Mouse (Mus musculus): ENCODE results near the gene 4933427I04Rik. TPM values are rescaled to one million over a fixed set of nuclear protein-coding genes. Genes with fewer than 3 reads are reported as not detected.

The 4933427I04Rik gene
- not detected in 2 replicates for total RNA-seq (2014; fragmentation: Nextera tagmentation)
- total RNA-seq (2017), result not detected in 2 replicates

DNA sequence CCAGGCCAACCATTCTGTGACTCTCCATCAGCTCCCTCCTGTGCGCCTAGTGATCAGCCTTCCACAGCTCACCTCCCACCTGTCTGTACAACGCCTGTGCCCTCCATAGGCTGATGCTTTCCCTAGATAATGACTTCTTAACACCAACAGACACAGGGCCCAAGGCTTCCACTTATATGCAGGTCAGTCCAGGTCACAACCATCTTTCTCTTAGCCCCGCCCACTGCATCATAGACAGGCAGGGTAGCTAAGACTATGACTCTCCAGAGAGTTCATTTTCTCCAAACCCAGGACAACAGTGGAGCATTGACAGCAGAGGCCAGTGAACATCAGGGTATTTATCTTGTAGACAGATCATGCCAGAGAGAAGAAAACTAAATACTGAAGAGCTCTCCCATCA is at the start of gene 4933427I04Rik:
Gene 4933427I04Rik (plus strand): TSS at position 301 of the 400 bp plus-strand sequence.
- no peak for ATAC-seq (replicated peaks; ENCODE audit: poor library complexity, severe bottlenecking)

DNA sequence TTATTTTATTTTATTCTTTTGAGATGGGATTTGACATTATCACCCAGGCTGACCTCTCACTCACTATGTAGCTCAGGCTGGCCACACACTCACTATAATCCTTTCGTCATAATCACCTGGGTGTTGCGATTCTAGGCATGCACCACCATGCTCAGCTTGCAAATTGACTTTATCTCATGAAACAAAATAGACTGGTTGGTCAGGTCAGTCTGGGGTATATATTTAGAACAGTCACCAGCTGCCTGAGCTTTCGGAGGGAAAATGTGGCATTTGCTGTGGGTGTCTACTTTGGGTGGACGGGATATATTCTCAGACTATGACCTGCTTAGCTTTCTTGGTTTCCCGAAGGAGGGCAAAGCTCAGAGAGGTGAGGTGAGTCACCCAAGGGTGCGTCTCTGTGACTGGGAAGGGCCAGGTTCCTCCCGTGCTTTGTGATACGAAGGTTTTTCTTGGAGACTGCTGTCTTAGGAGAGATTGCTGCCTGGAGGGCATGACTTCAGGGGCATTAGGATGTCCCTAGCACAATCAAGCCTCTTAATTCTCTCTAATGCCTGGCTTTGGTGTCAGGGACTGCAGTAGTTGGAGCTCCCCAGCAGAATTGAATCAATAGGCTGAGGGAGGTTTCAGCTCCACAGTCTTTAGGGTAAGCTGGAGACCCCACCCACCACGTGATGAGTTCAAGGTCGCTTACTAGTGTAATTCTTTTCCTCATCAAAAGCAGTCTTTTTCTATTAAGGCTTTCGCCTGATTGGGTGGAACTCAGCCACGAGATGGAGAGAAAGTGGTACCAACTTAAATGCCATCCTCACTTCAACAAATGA is 48.8 kb upstream of the 4933427I04Rik start:
- ATAC-seq (replicated peaks; ENCODE audit: poor library complexity, severe bottlenecking), result no peak

DNA sequence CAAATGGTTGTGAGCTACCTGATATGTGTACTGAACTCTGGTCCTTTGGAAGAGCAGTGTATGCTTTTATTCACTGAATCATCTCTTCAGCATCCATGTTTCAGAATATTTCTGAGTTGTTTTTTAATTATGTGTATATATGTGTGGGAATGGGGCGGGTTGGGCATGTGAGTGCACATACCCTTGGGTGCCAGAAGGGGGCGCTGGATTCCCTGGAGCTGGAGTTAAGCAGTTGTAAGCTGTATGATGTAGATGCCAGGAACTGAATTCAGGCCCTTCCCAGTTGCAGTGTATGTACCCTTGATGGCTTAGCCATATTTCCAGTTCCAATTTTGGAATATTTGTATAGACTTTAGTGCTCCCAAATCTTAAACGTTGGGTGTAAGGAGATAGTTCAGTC is 47.0 kb upstream of the 4933427I04Rik start:
- ATAC-seq (replicated peaks; ENCODE audit: poor library complexity, severe bottlenecking), result no peak

DNA sequence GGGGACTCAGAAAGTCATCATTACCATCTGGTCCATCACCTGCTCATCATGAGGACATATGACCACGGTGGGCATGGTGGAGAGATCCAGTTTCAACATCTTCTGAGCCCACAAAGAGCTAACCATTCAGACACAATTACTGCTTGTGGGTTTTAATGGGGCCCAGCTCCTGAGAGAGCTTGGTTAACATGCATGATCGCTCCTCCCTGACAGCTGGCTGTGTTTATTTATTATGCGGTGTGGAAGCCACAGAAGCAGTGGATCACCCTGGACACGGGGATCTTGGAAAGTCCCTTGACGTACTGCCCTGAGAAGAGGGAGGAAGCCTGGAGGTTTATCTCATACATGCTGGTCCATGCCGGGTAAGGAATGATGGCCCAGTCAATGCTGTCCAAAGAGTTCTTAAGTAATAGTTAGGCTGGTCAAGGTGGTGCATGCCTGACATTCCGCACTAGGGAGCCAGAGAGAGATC is 45.4 kb upstream of the 4933427I04Rik start:
- ATAC-seq (replicated peaks; ENCODE audit: poor library complexity, severe bottlenecking), result no peak

DNA sequence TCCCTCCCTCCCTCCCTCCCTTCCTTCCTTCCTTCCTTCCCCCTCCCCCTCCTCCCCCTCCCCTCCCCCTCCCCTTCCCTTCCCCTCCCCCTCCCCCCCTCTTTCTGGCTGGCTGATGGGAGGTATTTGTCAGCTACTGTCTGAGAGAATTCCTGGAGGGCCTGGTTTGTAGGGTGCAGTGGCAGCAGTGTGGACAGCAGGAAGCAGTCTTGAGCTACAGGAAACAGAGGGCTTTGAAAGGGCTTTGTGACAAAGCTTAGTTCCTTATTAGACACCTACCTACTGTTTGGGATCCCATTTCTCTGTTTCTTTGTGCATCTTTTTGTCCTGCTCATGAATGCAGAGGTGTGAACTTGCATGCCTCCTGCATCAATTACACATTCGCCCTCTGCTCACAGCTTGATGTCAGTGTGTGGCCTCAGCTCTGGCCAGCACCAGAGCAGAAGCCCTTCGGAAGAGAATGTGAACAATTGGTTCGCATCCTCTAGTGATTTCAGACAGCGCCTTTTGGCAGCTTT is 40.3 kb upstream of the 4933427I04Rik start:
- ATAC-seq (replicated peaks; ENCODE audit: poor library complexity, severe bottlenecking), result no peak

DNA sequence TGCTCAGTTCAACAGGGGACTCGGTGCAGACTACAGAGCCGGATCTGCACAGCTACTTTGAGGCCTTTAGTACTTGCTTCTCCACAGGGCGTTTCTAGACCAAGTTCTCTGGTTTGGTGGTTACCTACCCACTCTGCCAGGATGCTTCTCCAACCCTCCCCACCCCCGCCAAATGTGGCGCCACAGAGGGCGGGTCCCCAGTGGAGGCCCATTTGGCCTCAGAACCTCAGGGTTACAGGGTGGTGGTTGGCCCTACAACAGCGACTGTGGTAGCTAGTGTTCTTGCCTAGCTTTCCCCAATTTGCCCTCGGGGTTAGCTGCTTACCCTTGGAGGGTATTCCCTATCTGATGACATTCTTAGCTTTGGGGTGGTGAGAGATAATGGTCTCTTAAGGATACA is 17.4 kb upstream of the 4933427I04Rik start:
- ATAC-seq (replicated peaks; ENCODE audit: poor library complexity, severe bottlenecking), result no peak

DNA sequence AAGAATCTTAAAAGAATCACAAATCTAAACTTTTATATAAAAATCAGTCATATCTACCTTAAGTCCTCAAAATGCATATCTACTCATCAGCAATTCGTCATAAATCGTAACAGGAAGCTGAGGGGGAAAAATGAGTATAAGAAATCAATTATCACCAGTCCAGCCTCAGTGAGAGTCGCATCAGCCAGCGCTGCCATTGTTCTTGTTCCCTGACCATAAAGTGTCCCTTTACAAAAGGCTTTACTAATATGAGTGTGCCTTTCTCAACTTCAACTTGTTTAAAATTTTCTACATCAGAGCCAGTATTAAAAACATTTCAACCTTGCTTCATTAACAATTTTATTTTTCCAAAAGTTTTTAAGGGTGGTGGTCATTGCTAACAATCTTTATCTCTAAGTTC is 2.6 kb upstream of the 4933427I04Rik start:
- ATAC-seq (replicated peaks; ENCODE audit: poor library complexity, severe bottlenecking), result no peak

DNA sequence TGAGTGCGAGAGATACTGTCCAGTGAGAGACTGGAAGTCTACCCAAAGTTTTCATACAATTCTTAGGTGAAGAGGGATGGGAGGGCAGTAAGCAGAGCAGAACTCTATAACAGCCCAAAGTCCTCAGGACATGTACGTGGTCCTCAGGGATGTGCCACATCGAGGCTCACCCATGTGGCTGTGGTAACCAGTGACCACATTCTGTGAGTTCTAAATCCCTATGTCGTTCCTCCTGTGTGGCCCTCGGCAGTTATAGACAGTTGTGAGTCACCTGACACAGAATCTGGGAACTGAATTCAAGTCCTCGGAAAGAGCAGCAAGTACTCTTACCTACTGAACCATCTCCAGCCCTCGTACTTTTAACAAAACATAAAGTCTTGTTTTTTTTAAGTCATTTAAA is 1.4 kb upstream of the 4933427I04Rik start:
- ATAC-seq (replicated peaks; ENCODE audit: poor library complexity, severe bottlenecking), result no peak

DNA sequence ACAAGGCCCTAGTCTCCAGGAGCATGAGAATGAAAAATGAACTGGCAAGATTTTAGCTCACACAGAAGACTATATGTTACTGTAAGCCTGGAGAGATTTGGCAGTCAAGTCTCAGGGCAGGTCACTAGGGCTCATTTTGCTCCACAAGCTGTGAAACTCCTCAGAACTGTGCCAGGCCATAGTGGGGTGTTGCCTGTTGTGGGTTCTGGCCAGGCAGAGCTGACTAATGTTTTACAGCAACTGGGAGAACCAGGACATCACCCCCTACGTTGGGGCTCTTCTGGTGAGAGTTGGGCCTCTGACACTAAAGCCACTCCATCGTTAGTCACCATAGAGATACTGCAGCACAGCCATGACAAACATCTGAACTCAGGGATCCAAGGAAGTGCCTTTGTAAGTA is 324 bp downstream of the 4933427I04Rik start:
- ATAC-seq (replicated peaks; ENCODE audit: poor library complexity, severe bottlenecking), result no peak

DNA sequence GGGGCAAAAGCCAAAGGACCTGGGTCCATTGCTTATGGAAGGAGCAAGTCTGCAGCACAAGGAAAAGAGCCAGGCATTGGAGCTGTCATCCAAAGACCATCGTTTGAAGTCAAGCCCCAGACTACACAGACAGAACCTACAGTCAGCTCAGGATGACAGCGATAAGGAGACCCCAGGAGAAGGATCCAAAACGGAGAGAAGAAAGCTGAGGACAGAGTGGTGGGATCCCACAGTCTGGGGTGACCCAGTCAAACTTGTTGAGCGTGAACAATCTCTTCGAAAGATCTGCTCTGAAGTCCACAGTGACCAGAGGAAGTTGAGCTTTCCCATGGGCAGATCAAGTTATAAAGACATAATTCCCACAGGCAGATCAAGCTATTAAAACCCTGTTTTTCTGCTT is 1.1 kb downstream of the 4933427I04Rik start:
- no peak for ATAC-seq (replicated peaks; ENCODE audit: poor library complexity, severe bottlenecking)

DNA sequence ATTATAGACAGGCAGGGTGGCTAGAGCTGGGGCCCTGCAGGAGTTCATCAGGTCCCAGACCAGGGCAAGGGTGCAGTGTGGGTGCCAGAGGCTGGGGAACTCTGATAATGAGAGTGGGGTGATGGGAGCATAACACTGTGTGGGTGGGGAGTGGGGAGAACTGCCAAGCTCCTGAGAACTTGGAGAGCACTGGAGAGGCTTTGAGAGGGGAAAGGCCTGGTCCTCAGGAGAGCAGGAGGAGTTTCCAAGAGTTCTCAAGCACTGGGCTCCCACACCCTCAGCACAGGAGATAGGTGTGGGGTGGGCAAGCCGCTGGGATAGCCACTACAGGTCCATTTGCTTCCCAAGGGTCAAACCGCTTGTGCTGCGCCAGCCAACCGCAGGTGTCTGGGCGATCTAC is 34.2 kb downstream of the 4933427I04Rik start:
- ATAC-seq (replicated peaks; ENCODE audit: poor library complexity, severe bottlenecking), result no peak

DNA sequence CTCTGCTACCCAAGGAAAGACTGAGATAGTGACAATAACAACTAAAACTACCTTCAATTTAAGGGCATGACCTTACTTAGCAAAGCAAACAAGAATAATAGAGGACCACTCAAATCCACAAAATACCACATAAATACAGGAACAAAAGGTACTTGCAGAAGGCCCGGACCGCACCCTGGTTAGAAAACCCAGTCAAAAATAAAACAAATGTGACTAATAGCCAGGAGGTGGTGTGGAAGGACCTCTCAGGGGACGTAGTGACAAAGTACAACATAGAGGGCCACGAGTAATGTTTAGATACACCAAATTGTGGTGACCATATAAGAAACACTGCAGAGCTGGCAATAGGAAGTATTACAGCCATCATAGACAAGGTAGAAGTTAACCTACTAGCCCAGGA is 34.8 kb downstream of the 4933427I04Rik start:
- ATAC-seq (replicated peaks; ENCODE audit: poor library complexity, severe bottlenecking), result no peak

DNA sequence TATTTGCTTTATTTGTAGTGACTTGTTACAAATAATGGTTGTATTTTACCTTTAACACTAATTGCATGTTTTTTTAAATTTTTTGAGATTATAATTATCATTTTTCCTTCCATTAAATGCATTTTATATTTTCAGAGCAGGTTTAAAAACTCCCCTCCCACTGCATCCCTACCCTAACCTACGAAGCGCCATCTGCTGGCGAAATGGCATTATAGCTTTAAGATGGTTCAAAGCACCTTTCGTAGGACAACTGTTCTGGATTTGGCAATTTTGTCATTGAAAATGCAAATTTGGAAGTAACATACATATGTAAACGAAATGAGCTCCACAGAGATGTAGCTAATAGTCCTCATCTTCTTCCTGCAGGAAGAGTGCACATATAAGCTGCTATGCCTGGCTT is 39.2 kb downstream of the 4933427I04Rik start:
- ATAC-seq (replicated peaks; ENCODE audit: poor library complexity, severe bottlenecking), result peak; percentile 61; the same call in 1 of the 2 replicates

DNA sequence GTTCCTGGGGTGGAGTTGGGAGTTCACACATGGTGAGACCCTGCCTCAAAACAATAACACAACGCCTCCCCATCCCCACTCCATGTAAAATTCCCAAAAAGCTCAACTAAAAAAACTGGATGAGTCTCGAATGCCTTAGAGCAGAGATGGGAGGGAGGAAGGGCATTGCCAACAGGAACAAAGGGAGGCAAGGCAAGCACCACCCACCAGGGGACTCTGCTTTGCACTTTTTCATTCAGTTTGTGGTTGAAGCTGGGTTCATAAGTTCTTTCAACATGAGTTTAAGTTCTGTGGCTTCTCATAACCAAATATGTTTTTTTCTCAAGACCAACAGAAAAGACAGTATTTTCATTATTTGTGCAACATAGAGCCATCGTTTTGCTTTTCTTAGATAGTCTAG is 44.0 kb downstream of the 4933427I04Rik start:
- ATAC-seq (replicated peaks; ENCODE audit: poor library complexity, severe bottlenecking), result no peak

DNA sequence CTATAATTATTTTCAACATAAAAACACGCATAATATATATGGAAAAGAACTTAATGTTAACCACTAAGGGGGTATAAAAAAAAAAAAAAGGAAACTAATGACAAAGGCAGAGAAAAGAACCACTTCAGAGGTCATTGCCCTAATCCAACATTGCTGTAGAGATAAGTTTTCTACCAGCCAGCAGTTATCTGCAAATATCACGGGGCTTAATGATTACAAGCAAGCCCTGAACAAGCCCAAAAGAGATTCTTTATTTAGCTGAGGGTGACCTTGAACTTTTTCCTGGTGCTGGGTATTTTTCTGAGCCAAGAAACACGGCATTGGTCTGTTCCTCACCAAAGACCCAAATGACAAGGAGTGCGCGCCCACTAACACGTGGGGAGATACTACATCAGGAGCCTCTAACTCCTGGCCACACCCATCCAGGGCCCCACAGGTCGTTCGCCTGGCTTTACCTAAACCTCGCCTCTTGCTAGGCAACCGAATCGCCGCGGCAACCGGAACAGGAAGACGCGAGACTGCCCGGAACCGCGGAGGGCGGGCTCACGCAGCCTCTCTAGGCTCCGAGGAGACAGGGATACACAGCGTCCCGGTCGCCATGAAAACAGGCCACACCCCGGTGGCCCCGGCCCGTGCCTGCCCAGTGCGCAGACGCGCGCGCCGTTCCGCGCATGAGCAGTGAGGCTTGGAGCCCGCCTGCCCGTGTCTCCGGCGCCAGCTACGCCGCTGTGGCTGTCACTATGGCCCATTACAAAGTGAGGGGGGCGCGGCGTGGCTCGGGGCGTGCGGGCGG is 45.0 kb downstream of the 4933427I04Rik start, which contains the start of gene Mycbp:
Gene Mycbp (plus strand): TSS at position 500 of the 793 bp plus-strand sequence.
- ATAC-seq (replicated peaks; ENCODE audit: poor library complexity, severe bottlenecking), result peak; percentile 98

DNA sequence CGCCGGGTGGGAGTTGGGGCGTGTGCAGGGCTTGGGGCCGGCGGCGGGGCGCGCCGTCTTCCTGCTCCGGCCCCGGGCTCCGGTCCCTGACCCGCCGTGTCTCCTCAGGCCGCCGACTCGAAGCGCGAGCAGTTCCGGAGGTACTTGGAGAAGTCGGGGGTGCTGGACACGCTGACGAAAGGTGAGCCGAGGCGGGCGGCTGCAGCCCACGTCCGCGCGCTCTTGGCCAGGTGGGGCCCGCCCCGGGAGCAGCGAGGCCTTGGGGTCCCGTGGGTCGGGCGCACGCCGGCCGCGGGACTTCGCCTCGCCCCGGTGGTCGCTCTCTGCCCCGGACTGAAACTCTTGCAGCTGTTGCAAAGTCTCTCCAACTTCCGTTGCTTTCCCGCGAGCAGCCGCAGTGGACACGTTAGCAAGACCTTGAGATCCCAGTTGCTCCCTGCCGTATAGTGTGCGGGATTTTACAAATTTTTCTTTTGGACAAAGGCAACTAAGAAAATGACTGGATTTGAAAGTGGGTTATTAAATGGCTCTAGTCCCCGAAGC is 45.7 kb downstream of the 4933427I04Rik start:
- peak; percentile 15 for ATAC-seq (replicated peaks; ENCODE audit: poor library complexity, severe bottlenecking)

DNA sequence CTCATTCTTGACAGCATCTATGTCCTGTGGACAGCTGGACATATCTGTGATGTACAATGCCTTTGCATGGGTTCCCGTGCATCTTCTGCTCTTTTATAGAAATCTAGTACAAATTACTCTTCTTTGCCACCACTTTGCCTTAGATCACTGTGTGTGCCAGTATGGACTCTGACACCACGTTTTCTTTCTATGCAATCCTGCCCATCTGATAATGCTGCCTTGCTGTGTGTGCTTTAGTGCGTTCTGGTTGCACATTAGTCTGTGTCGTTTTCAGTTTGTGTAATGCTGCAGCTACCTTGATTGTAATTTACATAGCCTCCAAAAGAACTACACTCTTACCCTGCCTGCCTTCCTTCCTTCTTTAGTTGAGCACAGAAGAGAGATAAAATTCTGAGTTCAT is 52.0 kb downstream of the 4933427I04Rik start:
- no peak for ATAC-seq (replicated peaks; ENCODE audit: poor library complexity, severe bottlenecking)

DNA sequence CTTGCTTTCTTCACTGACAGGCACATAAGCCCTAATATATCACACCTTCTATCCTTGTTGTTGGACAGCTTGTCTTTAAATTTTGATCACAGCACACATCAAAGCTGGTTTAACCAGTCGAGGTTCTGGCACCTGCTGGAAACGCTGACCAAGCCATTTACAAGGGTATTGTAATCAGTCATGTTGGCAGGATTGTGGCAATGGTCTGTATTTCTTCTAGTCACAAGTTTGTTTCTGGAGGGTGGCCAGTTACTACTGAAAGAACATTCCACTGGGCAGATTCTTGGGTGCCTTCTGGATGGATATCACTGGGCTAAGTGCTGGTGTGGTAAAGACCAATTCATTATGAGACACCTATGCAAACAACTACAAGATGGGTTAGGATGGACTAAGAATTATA is 53.0 kb downstream of the 4933427I04Rik start:
- ATAC-seq (replicated peaks; ENCODE audit: poor library complexity, severe bottlenecking), result no peak

Data from granulocyte monocyte progenitor cell, adult 5-6 weeks (primary cell).